Mouse (Mus musculus): Measurements from ENCODE around the gene Pzp. TPM values are rescaled to one million over a fixed set of nuclear protein-coding genes. Genes with fewer than 3 reads are reported as not detected.

The Pzp gene
- polyA plus RNA-seq, 1 experiment from 2014 or later: 0.21 TPM

GRCm38 (mm10) chr6:128467298-128467697 lies 59.2 kb downstream of the Pzp start:
- no peaks in the 10 kb centered on the region for H3K9me3 ChIP-seq (ENCODE audit: control insufficient read depth, low read length)
- H3K4me1 ChIP-seq (ENCODE audit: control insufficient read depth, insufficient read depth, low read length): no peaks in the 10 kb centered on the region
- no peak overlapping the region for H3K9ac ChIP-seq (replicated peaks; ENCODE audit: low read length)
- DNase-seq: no peak
- H3K4me2 ChIP-seq (ENCODE audit: low read length): no peak overlapping the region
- H3K4me3 ChIP-seq (replicated peaks; ENCODE audit: low read depth, low read length): no peak overlapping the region
- 47% methylated on average over 2 of the region's 2 CpGs for WGBS
- no peaks in the 10 kb centered on the region for H3K27me3 ChIP-seq (ENCODE audit: control insufficient read depth, insufficient read depth, low read length)
- H3K36me3 ChIP-seq (ENCODE audit: control insufficient read depth, insufficient read depth, low read length): no peaks in the 10 kb centered on the region
- ATAC-seq (ENCODE audit: low FRiP score, low TSS enrichment): no peak
- no peak overlapping the region for H3K27ac ChIP-seq (replicated peaks; ENCODE audit: low read depth, low read length)

GRCm38 (mm10) chr6:128466563-128466962 lies 60.0 kb downstream of the Pzp start:
- ATAC-seq (ENCODE audit: low FRiP score, low TSS enrichment) (no peak), DNase-seq (no peak)
- Histone ChIP-seq H3K36me3 (ENCODE audit: control insufficient read depth, insufficient read depth, low read length) (no peaks in the 10 kb centered on the region), H3K4me1 (ENCODE audit: control insufficient read depth, insufficient read depth, low read length) (no peaks in the 10 kb centered on the region), H3K4me2 (ENCODE audit: low read length) (no peak overlapping the region), H3K4me3 (replicated peaks; ENCODE audit: low read depth, low read length) (no peak overlapping the region), H3K27me3 (ENCODE audit: control insufficient read depth, insufficient read depth, low read length) (no peaks in the 10 kb centered on the region), H3K9me3 (ENCODE audit: control insufficient read depth, low read length) (no peaks in the 10 kb centered on the region), H3K9ac (replicated peaks; ENCODE audit: low read length) (no peak overlapping the region), H3K27ac (replicated peaks; ENCODE audit: low read depth, low read length) (no peak overlapping the region)
- WGBS: 68% methylated on average over 3 of the region's 3 CpGs

- ATAC-seq (ENCODE audit: low FRiP score, low TSS enrichment) (no peak), DNase-seq (no peak)
Observed at GRCm38 (mm10) chr6:128466043-128466442, 60.5 kb downstream of the Pzp start.

GRCm38 (mm10) chr6:128464996-128465395 lies 61.5 kb downstream of the Pzp start:
- Histone ChIP-seq H3K27me3 (ENCODE audit: control insufficient read depth, insufficient read depth, low read length) (no peaks in the 10 kb centered on the region), H3K9ac (replicated peaks; ENCODE audit: low read length) (no peak overlapping the region), H3K4me2 (ENCODE audit: low read length) (no peak overlapping the region), H3K9me3 (ENCODE audit: control insufficient read depth, low read length) (no peaks in the 10 kb centered on the region), H3K4me1 (ENCODE audit: control insufficient read depth, insufficient read depth, low read length) (no peaks in the 10 kb centered on the region), H3K4me3 (replicated peaks; ENCODE audit: low read depth, low read length) (no peak overlapping the region), H3K27ac (replicated peaks; ENCODE audit: low read depth, low read length) (no peak overlapping the region), H3K36me3 (ENCODE audit: control insufficient read depth, insufficient read depth, low read length) (no peaks in the 10 kb centered on the region)
- ATAC-seq (ENCODE audit: low FRiP score, low TSS enrichment) (no peak), DNase-seq (no peak)
- 92% methylated on average over 4 of the region's 4 CpGs for WGBS

More at GRCm38 (mm10) chr6:128466043-128466442, 60.5 kb downstream of the Pzp start:
- Histone ChIP-seq H3K4me3 (replicated peaks; ENCODE audit: low read depth, low read length) (no peak overlapping the region), H3K4me1 (ENCODE audit: control insufficient read depth, insufficient read depth, low read length) (no peaks in the 10 kb centered on the region), H3K9ac (replicated peaks; ENCODE audit: low read length) (no peak overlapping the region), H3K27ac (replicated peaks; ENCODE audit: low read depth, low read length) (no peak overlapping the region), H3K27me3 (ENCODE audit: control insufficient read depth, insufficient read depth, low read length) (no peaks in the 10 kb centered on the region), H3K36me3 (ENCODE audit: control insufficient read depth, insufficient read depth, low read length) (no peaks in the 10 kb centered on the region), H3K4me2 (ENCODE audit: low read length) (no peak overlapping the region), H3K9me3 (ENCODE audit: control insufficient read depth, low read length) (no peaks in the 10 kb centered on the region)
- 68% methylated on average over 7 of the region's 7 CpGs for WGBS

GRCm38 (mm10) chr6:128461606-128462005 lies 64.9 kb downstream of the Pzp start:
- no peak overlapping the region for H3K27ac ChIP-seq (replicated peaks; ENCODE audit: low read depth, low read length)
- no peaks in the 10 kb centered on the region for H3K36me3 ChIP-seq (ENCODE audit: control insufficient read depth, insufficient read depth, low read length)
- no peaks in the 10 kb centered on the region for H3K27me3 ChIP-seq (ENCODE audit: control insufficient read depth, insufficient read depth, low read length)

GRCm38 (mm10) chr6:128460729-128461503 lies 65.6 kb downstream of the Pzp start:
- 86% methylated on average over 14 of the region's 14 CpGs for WGBS
- Histone ChIP-seq H3K27ac (replicated peaks; ENCODE audit: low read depth, low read length) (no peak overlapping the region), H3K4me1 (ENCODE audit: control insufficient read depth, insufficient read depth, low read length) (no peaks in the 10 kb centered on the region), H3K4me3 (replicated peaks; ENCODE audit: low read depth, low read length) (no peak overlapping the region), H3K36me3 (ENCODE audit: control insufficient read depth, insufficient read depth, low read length) (no peaks in the 10 kb centered on the region), H3K27me3 (ENCODE audit: control insufficient read depth, insufficient read depth, low read length) (no peaks in the 10 kb centered on the region), H3K4me2 (ENCODE audit: low read length) (no peak overlapping the region), H3K9me3 (ENCODE audit: control insufficient read depth, low read length) (no peaks in the 10 kb centered on the region), H3K9ac (replicated peaks; ENCODE audit: low read length) (no peak overlapping the region)
- no peak for ATAC-seq (ENCODE audit: low FRiP score, low TSS enrichment)
- no peak for DNase-seq

More at GRCm38 (mm10) chr6:128461606-128462005, 64.9 kb downstream of the Pzp start:
- Histone ChIP-seq H3K4me2 (ENCODE audit: low read length) (no peak overlapping the region), H3K4me3 (replicated peaks; ENCODE audit: low read depth, low read length) (no peak overlapping the region), H3K9me3 (ENCODE audit: control insufficient read depth, low read length) (no peaks in the 10 kb centered on the region), H3K9ac (replicated peaks; ENCODE audit: low read length) (no peak overlapping the region), H3K4me1 (ENCODE audit: control insufficient read depth, insufficient read depth, low read length) (no peaks in the 10 kb centered on the region)
- DNase-seq (no peak), ATAC-seq (ENCODE audit: low FRiP score, low TSS enrichment) (no peak)

- Histone ChIP-seq H3K27ac (replicated peaks; ENCODE audit: low read depth, low read length) (no peak overlapping the region), H3K4me2 (ENCODE audit: low read length) (no peak overlapping the region), H3K9ac (replicated peaks; ENCODE audit: low read length) (no peak overlapping the region), H3K9me3 (ENCODE audit: control insufficient read depth, low read length) (no peaks in the 10 kb centered on the region), H3K4me3 (replicated peaks; ENCODE audit: low read depth, low read length) (no peak overlapping the region), H3K27me3 (ENCODE audit: control insufficient read depth, insufficient read depth, low read length) (no peaks in the 10 kb centered on the region), H3K36me3 (ENCODE audit: control insufficient read depth, insufficient read depth, low read length) (no peaks in the 10 kb centered on the region), H3K4me1 (ENCODE audit: control insufficient read depth, insufficient read depth, low read length) (no peaks in the 10 kb centered on the region)
- ATAC-seq (ENCODE audit: low FRiP score, low TSS enrichment) (no peak), DNase-seq (peak; percentile 24)
- 33% methylated on average over 2 of the region's 2 CpGs for WGBS
Observed at GRCm38 (mm10) chr6:128460321-128460720, 66.2 kb downstream of the Pzp start.

- no peaks in the 10 kb centered on the region for H3K27me3 ChIP-seq (ENCODE audit: control insufficient read depth, insufficient read depth, low read length)
- no peak overlapping the region for H3K9ac ChIP-seq (replicated peaks; ENCODE audit: low read length)
- 78% methylated on average over 5 of the region's 5 CpGs for WGBS
- H3K4me1 ChIP-seq (ENCODE audit: control insufficient read depth, insufficient read depth, low read length): no peaks in the 10 kb centered on the region
- no peaks in the 10 kb centered on the region for H3K9me3 ChIP-seq (ENCODE audit: control insufficient read depth, low read length)
- no peak overlapping the region for H3K27ac ChIP-seq (replicated peaks; ENCODE audit: low read depth, low read length)
- no peaks in the 10 kb centered on the region for H3K36me3 ChIP-seq (ENCODE audit: control insufficient read depth, insufficient read depth, low read length)
- H3K4me3 ChIP-seq (replicated peaks; ENCODE audit: low read depth, low read length): no peak overlapping the region
- no peak for ATAC-seq (ENCODE audit: low FRiP score, low TSS enrichment)
- no peak for DNase-seq
- no peak overlapping the region for H3K4me2 ChIP-seq (ENCODE audit: low read length)
Observed at GRCm38 (mm10) chr6:128457186-128457585, 69.3 kb downstream of the Pzp start.
